Mouse (Mus musculus) MEL (cell line): ENCODE measurements around the gene Dolpp1. TPM values are rescaled to one million over a fixed set of nuclear protein-coding genes. Genes with fewer than 3 reads are reported as not detected.

Experiments used
- DNase-seq: peaks from one replicate; pipeline ENCODE4 v3.0.0; 2011; ENCODE audit warnings: low read depth, low spot score
- H3K27ac ChIP-seq: 2 replicates; pipeline ENCODE4 v1.5.1; 2012; ENCODE audit warnings: low read depth, mild to moderate bottlenecking, control low read depth, low read length, moderate library complexity; ENCODE audit not compliant: control insufficient read depth
- H3K27me3 ChIP-seq, 2 experiments: fragments of 150-350 bp in 1 of 2; sonication (generic) in 1 of 2; 2 replicates each; pipeline ENCODE4 v1.6.1; 2012; ENCODE audit warnings: low read length in 2 of 2, mild to moderate bottlenecking in 2 of 2, improper control_type of control experiment in 1 of 2, moderate library complexity in 1 of 2; ENCODE audit not compliant: insufficient read depth in 2 of 2, control insufficient read depth in 1 of 2
- H3K36me3 ChIP-seq, 2 experiments: 2 replicates each; pipeline ENCODE4 v1.6.1; 2012 to 2014; ENCODE audit warnings: low read length in 2 of 2, improper control_type of control experiment in 1 of 2, inconsistent platforms in 1 of 2, mild to moderate bottlenecking in 1 of 2; ENCODE audit not compliant: insufficient read depth in 2 of 2, control insufficient read depth in 1 of 2
- H3K4me1 ChIP-seq, 2 experiments: fragments of 150-350 bp in 1 of 2; sonication (generic) in 1 of 2; 2 replicates each; pipeline ENCODE4 v1.6.1; 2012; ENCODE audit warnings: low read length in 2 of 2, improper control_type of control experiment in 1 of 2, mild to moderate bottlenecking in 1 of 2; ENCODE audit not compliant: insufficient read depth in 2 of 2, control insufficient read depth in 1 of 2
- H3K4me3 ChIP-seq, 2 experiments: fragments of 150-350 bp in 1 of 2; sonication (generic) in 1 of 2; 2 replicates each; pipeline ENCODE4 v1.5.1; 2012; ENCODE audit warnings: low read depth in 2 of 2, low read length in 2 of 2, mild to moderate bottlenecking in 2 of 2, moderate library complexity in 2 of 2, control low read depth in 1 of 2, improper control_type of control experiment in 1 of 2; ENCODE audit not compliant: control insufficient read depth in 1 of 2, insufficient read depth in 1 of 2
- H3K79me2 ChIP-seq: 2 replicates; pipeline ENCODE4 v1.6.1; 2012; ENCODE audit warnings: mild to moderate bottlenecking, low read length, moderate library complexity; ENCODE audit not compliant: control insufficient read depth, poor library complexity, insufficient read depth
- H3K9ac ChIP-seq: 2 replicates; pipeline ENCODE4 v1.6.1; 2012; ENCODE audit warnings: low read depth, mild to moderate bottlenecking, control low read depth, low read length, moderate library complexity; ENCODE audit not compliant: control insufficient read depth, poor library complexity, severe bottlenecking
- H3K9me3 ChIP-seq: fragments of 150-350 bp; sonication (generic); replicated peaks from 2 replicates; pipeline ENCODE4 v1.6.1; 2012; ENCODE audit warnings: mild to moderate bottlenecking, low read length, improper control_type of control experiment, moderate library complexity; ENCODE audit not compliant: insufficient read depth
- BHLHE40 ChIP-seq: IDR thresholded peaks from 2 replicates; pipeline ENCODE4 v1.6.1; 2012; ENCODE audit warnings: low read depth, mild to moderate bottlenecking, inconsistent platforms, low read length, improper control_type of control experiment, borderline replicate concordance
- CHD1 ChIP-seq: IDR thresholded peaks from 2 replicates; pipeline ENCODE4 v1.6.1; 2012; ENCODE audit warnings: low read depth, mild to moderate bottlenecking, inconsistent platforms, low read length, improper control_type of control experiment
- CHD2 ChIP-seq: IDR thresholded peaks from 2 replicates; pipeline ENCODE4 v1.6.1; 2011; ENCODE audit warnings: low read length, improper control_type of control experiment
- CTCF ChIP-seq, 3 experiments: IDR thresholded peaks in 2 of 3; conservative IDR thresholded peaks in 1 of 3; 2 replicates each; pipeline ENCODE4 v1.5.1; 2011 to 2012; ENCODE audit warnings: low read length in 3 of 3, low read depth in 2 of 3, mild to moderate bottlenecking in 2 of 3, improper control_type of control experiment in 1 of 3, inconsistent platforms in 1 of 3, mixed read lengths in 1 of 3, moderate library complexity in 1 of 3; ENCODE audit not compliant: control insufficient read depth in 1 of 3, insufficient read depth in 1 of 3, poor library complexity in 1 of 3, severe bottlenecking in 1 of 3
- ETS1 ChIP-seq: IDR thresholded peaks from 2 replicates; pipeline ENCODE4 v1.6.1; 2012; ENCODE audit warnings: low read depth, mild to moderate bottlenecking, inconsistent platforms, low read length, improper control_type of control experiment, moderate library complexity
- HCFC1 ChIP-seq: IDR thresholded peaks from 2 replicates; pipeline ENCODE4 v1.6.1; 2012; ENCODE audit warnings: low read depth, mild to moderate bottlenecking, inconsistent platforms, low read length, improper control_type of control experiment, moderate library complexity
- KAT2A ChIP-seq: conservative IDR thresholded peaks from 2 replicates; pipeline ENCODE4 v1.6.1; 2012; ENCODE audit warnings: low read depth, low read length, improper control_type of control experiment, inconsistent platforms
- POLR2A ChIP-seq, 2 experiments: IDR thresholded peaks; 2 replicates each; pipeline ENCODE4 v1.6.1; 2011 to 2012; ENCODE audit warnings: low read length in 2 of 2, mild to moderate bottlenecking in 2 of 2, control low read depth in 1 of 2, improper control_type of control experiment in 1 of 2, low read depth in 1 of 2, moderate library complexity in 1 of 2; ENCODE audit not compliant: control insufficient read depth in 1 of 2, insufficient read depth in 1 of 2, poor library complexity in 1 of 2
- POLR2AphosphoS2 ChIP-seq: IDR thresholded peaks from 2 replicates; pipeline ENCODE4 v1.6.1; 2011; ENCODE audit warnings: low read length, improper control_type of control experiment
- POLR2AphosphoS5 ChIP-seq: IDR thresholded peaks from 2 replicates; pipeline ENCODE4 v1.6.1; 2012; ENCODE audit warnings: low read depth, borderline replicate concordance, mild to moderate bottlenecking, inconsistent platforms, low read length, moderate library complexity, mixed read lengths
- RAD21 ChIP-seq: IDR thresholded peaks from 2 replicates; pipeline ENCODE4 v1.6.1; 2011; ENCODE audit warnings: mild to moderate bottlenecking, low read depth, low read length, improper control_type of control experiment
- SIN3A ChIP-seq: IDR thresholded peaks from 2 replicates; pipeline ENCODE4 v1.6.1; 2012; ENCODE audit warnings: low read length, improper control_type of control experiment, inconsistent platforms
- SMC3 ChIP-seq: IDR thresholded peaks from 2 replicates; pipeline ENCODE4 v1.6.1; 2011; ENCODE audit warnings: low read depth, low read length, improper control_type of control experiment
- ZC3H11A ChIP-seq: IDR thresholded peaks from 2 replicates; pipeline ENCODE4 v1.6.1; 2012; ENCODE audit warnings: low read depth, mild to moderate bottlenecking, inconsistent platforms, low read length, improper control_type of control experiment
- ZMIZ1 ChIP-seq: IDR thresholded peaks from 2 replicates; pipeline ENCODE4 v1.6.1; 2012; ENCODE audit warnings: low read depth, mild to moderate bottlenecking, inconsistent platforms, low read length, improper control_type of control experiment, moderate library complexity
- polyA plus RNA-seq, 2 experiments: library from polyadenylated mRNA; stranded (reverse) in 1 of 2; unstranded in 1 of 2; fragments of >175 nt in 1 of 2; fragments of >200 nt in 1 of 2; gene quantifications; 2 replicates each; pipeline versions ENCODE4 v1.2.1 to v1.2.4; 2012; ENCODE audit warnings: low replicate concordance in 2 of 2, low read depth in 1 of 2; ENCODE audit not compliant: insufficient read length in 2 of 2, insufficient read depth in 1 of 2, missing spikeins in 1 of 2
- total RNA-seq: library from RNA; depleted of rRNA; stranded (reverse); fragments of 300-350 nt; gene quantifications from 2 replicates; pipeline ENCODE4 v1.2.3, GENCODE M21; 2012

Dolpp1 gene
- total and polyA plus RNA-seq, 3 experiments, result 28.0 to 37.5 TPM; not detected in 1

DNA sequence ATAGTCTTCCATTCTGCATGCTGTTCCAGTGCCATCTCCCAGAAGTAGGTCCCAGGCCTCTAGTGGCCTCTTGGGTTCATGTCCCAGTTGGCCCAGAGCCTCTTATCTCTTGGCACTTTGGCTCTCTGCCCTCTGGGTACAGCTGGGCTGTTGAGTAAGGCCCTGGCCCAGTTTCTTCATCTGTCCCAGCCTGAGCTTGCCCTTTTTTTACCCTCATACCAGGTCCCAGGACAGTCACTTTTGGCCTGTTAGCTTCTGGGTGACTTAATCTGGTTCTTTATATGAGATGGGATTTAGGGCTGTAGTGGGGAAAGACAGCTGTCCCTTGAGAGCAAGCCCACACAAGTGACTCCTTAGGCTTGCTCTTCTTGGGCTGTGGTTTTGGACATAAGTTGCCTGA lies 37.1 kb downstream of the Dolpp1 start:
- peaks cover 0 to 28% of the 10 kb centered on the region in 2 experiments; a peak in 2 of 4 replicates for H3K36me3 ChIP-seq
- H3K27me3 ChIP-seq, result no peaks in the 10 kb centered on the region
- H3K4me3 ChIP-seq, result no peak overlapping the region
- peak; percentile 21 for DNase-seq
- no peak overlapping the region for H3K27ac ChIP-seq
- TF ChIP-seq POLR2A (IDR thresholded peaks at IDR 0.05; ENCODE audit: control insufficient read depth in 1 of 2, insufficient read depth in 1 of 2, low read depth in 1 of 2, low read length in 2 of 2, poor library complexity in 1 of 2), result no peak
- no peak for TF ChIP-seq CHD2
- no peak for TF ChIP-seq RAD21
- H3K9ac ChIP-seq, result no peak overlapping the region
- H3K9me3 ChIP-seq, result no peaks in the 10 kb centered on the region
- no peaks in the 10 kb centered on the region for H3K79me2 ChIP-seq
- H3K4me1 ChIP-seq, result no peaks in the 10 kb centered on the region

- Histone ChIP-seq H3K79me2 (no peaks in the 10 kb centered on the region), H3K27ac (no peak overlapping the region), H3K27me3 (no peaks in the 10 kb centered on the region), H3K9me3 (no peaks in the 10 kb centered on the region), H3K4me1 (no peaks in the 10 kb centered on the region), H3K4me3 (no peak overlapping the region), H3K36me3 (peaks cover 0 to 18% of the 10 kb centered on the region in 2 experiments; a peak in 2 of 4 replicates), H3K9ac (no peak overlapping the region)
- no peak for TF ChIP-seq ETS1
- TF ChIP-seq KAT2A, result no peak
- peak; percentile 66 for TF ChIP-seq SMC3
- TF ChIP-seq CTCF (IDR thresholded peaks at IDR 0.05 in 2 of 3, conservative IDR thresholded peaks at IDR 0.05 in 1 of 3; ENCODE audit: control insufficient read depth in 1 of 3, insufficient read depth in 1 of 3, low read depth in 2 of 3, low read length in 3 of 3, poor library complexity in 1 of 3, severe bottlenecking in 1 of 3), result peak; percentile 84 to 97 (median 88)
- TF ChIP-seq RAD21, result peak; percentile 74
- TF ChIP-seq ZMIZ1, result no peak
- peak; percentile 34; the same call in 1 of the 2 replicates for TF ChIP-seq ZC3H11A
- no peak for TF ChIP-seq HCFC1
- TF ChIP-seq POLR2AphosphoS5, result no peak
- no peak for TF ChIP-seq CHD1
- TF ChIP-seq POLR2AphosphoS2, result no peak
- TF ChIP-seq SIN3A, result no peak
- TF ChIP-seq BHLHE40, result no peak
- peak; percentile 79 for DNase-seq
Observed at GRCm38 (mm10) chr2:30435326-30436155, 43.5 kb downstream of the Dolpp1 start.
